Mouse (Mus musculus): ENCODE measurements around the gene Fam222b. TPM values are rescaled to one million over a fixed set of nuclear protein-coding genes. Genes with fewer than 3 reads are reported as not detected.
"Not testable (repeated sequence)": the region's sequence is repeated elsewhere in the genome, so short reads cannot be mapped to it uniquely, and the experiment has no call there.

The Fam222b gene
- 27.6 and 32.8 TPM in 2 replicates for polyA plus RNA-seq (2016; fragmentation: Nextera tagmentation; extraction: Ambion mirVana)

- Histone ChIP-seq H3K27ac (replicated peaks) (peak within 1 kb of the TSS; percentile 89), H3K4me3 (peak within 1 kb of the TSS; percentile 70), H3K9me3 (replicated peaks) (no peaks in the 10 kb centered on the region), H3K4me1 (peaks cover 29% of the 10 kb centered on the region), H3K36me3 (peaks cover 8% of the 10 kb centered on the region), H3K27me3 (ENCODE audit: low read depth, poor library complexity, severe bottlenecking) (no peaks in the 10 kb centered on the region)
- under 1% methylated on average over 38 of the region's 38 CpGs for WGBS
- DNase-seq (ENCODE audit: low spot score) = peak; percentile 95
Observed at GRCm38 (mm10) chr11:78094504-78095143, at the start of gene Fam222b. TSS of gene Fam222b (plus strand) at chr11:78094660.

DNA sequence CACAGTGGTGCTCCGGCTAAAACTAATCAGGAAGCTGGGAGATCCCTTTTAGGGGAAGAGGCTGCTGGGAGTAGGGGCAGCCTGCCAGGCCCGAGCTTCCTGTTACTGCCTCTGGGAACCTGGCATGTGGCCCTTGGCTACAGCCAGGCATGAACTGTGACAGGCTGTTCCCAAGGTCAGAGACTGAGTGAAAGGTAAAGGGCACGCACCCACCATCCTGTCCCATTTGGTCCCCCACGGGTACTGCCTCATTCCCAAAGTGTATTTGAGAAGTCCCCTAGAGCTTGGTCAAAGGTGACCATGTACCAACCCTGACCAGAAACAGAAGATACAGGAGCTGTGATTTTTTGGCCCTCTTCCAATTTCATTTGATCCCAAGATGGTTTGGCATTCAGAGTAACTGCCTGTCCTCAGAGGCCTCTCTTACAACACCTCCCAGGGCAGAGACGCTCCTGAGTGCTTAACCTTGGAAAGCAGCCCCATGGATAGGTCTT, 49.7 kb upstream of the Fam222b start:
- H3K27ac ChIP-seq (replicated peaks) = no peak overlapping the region
- H3K36me3 ChIP-seq = peaks cover 69% of the 10 kb centered on the region
- DNase-seq (ENCODE audit: low spot score) = no peak
- 92% methylated on average over 5 of the region's 5 CpGs for WGBS
- H3K9me3 ChIP-seq (replicated peaks) = peaks cover 9% of the 10 kb centered on the region; the same call in 1 of the 2 replicates
- H3K4me1 ChIP-seq = no peaks in the 10 kb centered on the region
- H3K27me3 ChIP-seq (ENCODE audit: low read depth, poor library complexity, severe bottlenecking) = no peaks in the 10 kb centered on the region
- no peak overlapping the region for H3K4me3 ChIP-seq

GRCm38 (mm10) chr11:78048637-78049036, 45.8 kb upstream of the Fam222b start:
- 92% methylated on average over 4 of the region's 4 CpGs for WGBS

GRCm38 (mm10) chr11:78053078-78053477, 41.4 kb upstream of the Fam222b start:
- no peaks in the 10 kb centered on the region for H3K27me3 ChIP-seq (ENCODE audit: low read depth, poor library complexity, severe bottlenecking)
- no peaks in the 10 kb centered on the region for H3K4me1 ChIP-seq
- DNase-seq (ENCODE audit: low spot score) = no peak
- no peak overlapping the region for H3K4me3 ChIP-seq
- peaks cover 83% of the 10 kb centered on the region for H3K36me3 ChIP-seq
- H3K9me3 ChIP-seq (replicated peaks) = no peaks in the 10 kb centered on the region
- H3K27ac ChIP-seq (replicated peaks) = no peak overlapping the region
- WGBS = 94% methylated on average over 8 of the region's 8 CpGs

More at GRCm38 (mm10) chr11:78048637-78049036, 45.8 kb upstream of the Fam222b start:
- H3K4me1 ChIP-seq; H3K27ac ChIP-seq (replicated peaks); DNase-seq (ENCODE audit: low spot score); H3K27me3 ChIP-seq (ENCODE audit: low read depth, poor library complexity, severe bottlenecking); H3K9me3 ChIP-seq (replicated peaks); H3K4me3 ChIP-seq: not testable (repeated sequence)
- H3K36me3 ChIP-seq = peaks cover 66% of the 10 kb centered on the region

GRCm38 (mm10) chr11:78056946-78057345, 37.5 kb upstream of the Fam222b start:
- Histone ChIP-seq H3K27ac (replicated peaks) (no peak overlapping the region), H3K36me3 (peaks cover 77% of the 10 kb centered on the region), H3K9me3 (replicated peaks) (no peaks in the 10 kb centered on the region), H3K27me3 (ENCODE audit: low read depth, poor library complexity, severe bottlenecking) (no peaks in the 10 kb centered on the region), H3K4me3 (no peak overlapping the region), H3K4me1 (no peaks in the 10 kb centered on the region)
- DNase-seq (ENCODE audit: low spot score) = no peak
- 83% methylated on average over 8 of the region's 8 CpGs for WGBS

- H3K27ac ChIP-seq (replicated peaks) = no peak overlapping the region
- H3K9me3 ChIP-seq (replicated peaks) = no peaks in the 10 kb centered on the region
- H3K36me3 ChIP-seq = peaks cover 52% of the 10 kb centered on the region
- no peak overlapping the region for H3K4me3 ChIP-seq
- WGBS = 72% methylated on average over 9 of the region's 9 CpGs
- no peaks in the 10 kb centered on the region for H3K27me3 ChIP-seq (ENCODE audit: low read depth, poor library complexity, severe bottlenecking)
- peak; percentile 41 for DNase-seq (ENCODE audit: low spot score)
- H3K4me1 ChIP-seq = no peaks in the 10 kb centered on the region
Observed at GRCm38 (mm10) chr11:78059833-78060757, 34.4 kb upstream of the Fam222b start.

GRCm38 (mm10) chr11:78062563-78062962, 31.9 kb upstream of the Fam222b start:
- Histone ChIP-seq H3K4me1 (no peaks in the 10 kb centered on the region), H3K9me3 (replicated peaks) (no peaks in the 10 kb centered on the region), H3K4me3 (no peak overlapping the region), H3K36me3 (peaks cover 27% of the 10 kb centered on the region), H3K27me3 (ENCODE audit: low read depth, poor library complexity, severe bottlenecking) (no peaks in the 10 kb centered on the region), H3K27ac (replicated peaks) (no peak overlapping the region)
- DNase-seq (ENCODE audit: low spot score) = no peak
- 79% methylated on average over 1 of the region's 1 CpGs for WGBS

- Histone ChIP-seq H3K27ac (replicated peaks) (no peak overlapping the region), H3K36me3 (0 out of 2 replicates have a peak, but pooled peaks cover 5% of the 10 kb centered on the region), H3K4me1 (no peaks in the 10 kb centered on the region), H3K9me3 (replicated peaks) (no peaks in the 10 kb centered on the region), H3K4me3 (no peak overlapping the region), H3K27me3 (ENCODE audit: low read depth, poor library complexity, severe bottlenecking) (no peaks in the 10 kb centered on the region)
- 49% methylated on average over 2 of the region's 2 CpGs for WGBS
- DNase-seq (ENCODE audit: low spot score) = no peak
Observed at GRCm38 (mm10) chr11:78065906-78066305, 28.6 kb upstream of the Fam222b start.

DNA sequence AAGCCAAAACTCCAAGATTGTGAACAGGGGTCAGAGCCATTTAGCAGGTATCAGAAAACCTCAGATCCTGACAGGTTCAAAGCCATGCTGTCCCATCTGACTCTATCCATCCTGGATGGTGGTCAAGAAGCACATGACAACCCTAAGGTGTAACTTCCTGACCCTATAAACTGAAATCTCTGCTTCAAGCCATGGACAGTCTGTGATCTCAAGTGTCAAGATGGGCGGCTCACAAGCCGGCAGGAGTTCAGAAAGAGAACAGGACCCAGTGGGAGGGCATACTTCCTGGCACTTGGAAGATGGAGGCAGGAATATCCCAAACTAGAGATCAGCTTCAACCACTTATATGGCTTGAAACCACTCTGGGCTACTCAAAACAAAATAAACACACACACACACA, 27.8 kb upstream of the Fam222b start:
- 73% methylated on average over 2 of the region's 2 CpGs for WGBS
- Histone ChIP-seq H3K4me3 (no peak overlapping the region), H3K27ac (replicated peaks) (no peak overlapping the region), H3K27me3 (ENCODE audit: low read depth, poor library complexity, severe bottlenecking) (no peaks in the 10 kb centered on the region), H3K36me3 (peaks cover 7% of the 10 kb centered on the region), H3K4me1 (no peaks in the 10 kb centered on the region), H3K9me3 (replicated peaks) (no peaks in the 10 kb centered on the region)
- DNase-seq (ENCODE audit: low spot score) = no peak

DNA sequence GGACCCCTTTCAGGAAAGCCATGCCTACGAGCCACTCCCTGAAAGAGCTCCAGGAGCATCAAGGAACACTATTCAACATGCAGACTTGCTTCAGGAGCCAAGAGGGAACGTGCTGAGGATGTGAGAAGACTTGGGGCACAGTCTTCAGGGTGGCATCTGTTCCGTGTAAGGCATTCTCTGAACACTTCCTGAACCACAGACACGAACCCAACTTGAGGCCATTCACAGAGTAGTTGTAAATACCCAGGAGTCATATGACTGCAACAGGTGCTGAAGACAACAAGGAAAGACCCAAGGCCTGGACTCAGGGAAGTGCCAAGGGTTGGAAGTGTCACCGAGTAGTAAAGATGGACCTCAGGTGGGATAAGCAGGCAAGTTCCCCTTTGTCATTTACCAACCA, 26.9 kb upstream of the Fam222b start:
- no peaks in the 10 kb centered on the region for H3K27me3 ChIP-seq (ENCODE audit: low read depth, poor library complexity, severe bottlenecking)
- WGBS = 81% methylated on average over 5 of the region's 5 CpGs
- H3K4me1 ChIP-seq = no peaks in the 10 kb centered on the region
- H3K36me3 ChIP-seq = peaks cover 16% of the 10 kb centered on the region
- H3K27ac ChIP-seq (replicated peaks) = no peak overlapping the region
- no peak for DNase-seq (ENCODE audit: low spot score)
- H3K9me3 ChIP-seq (replicated peaks) = no peaks in the 10 kb centered on the region
- H3K4me3 ChIP-seq = no peak overlapping the region

DNA sequence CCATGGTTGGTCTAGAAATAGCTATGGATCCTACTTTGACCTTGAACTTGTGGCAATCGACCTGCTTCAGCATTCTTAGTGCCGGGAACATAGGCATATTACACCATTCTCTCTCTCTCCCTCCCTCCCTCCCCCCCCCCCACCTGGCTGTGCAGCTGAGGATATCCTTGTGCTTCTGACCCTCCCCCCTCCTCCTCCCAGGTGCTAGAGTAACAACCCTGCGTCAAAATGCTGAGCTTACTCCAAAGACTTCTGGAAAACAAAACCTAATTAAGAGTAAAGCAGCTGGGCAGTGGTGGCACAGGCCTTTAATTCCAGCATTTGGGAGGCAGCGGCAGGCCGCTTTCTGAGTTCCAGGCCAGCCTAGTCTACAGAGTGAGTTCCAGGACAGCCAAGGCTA, 25.3 kb upstream of the Fam222b start:
- H3K27me3 ChIP-seq (ENCODE audit: low read depth, poor library complexity, severe bottlenecking) = no peaks in the 10 kb centered on the region
- DNase-seq (ENCODE audit: low spot score) = no peak
- H3K36me3 ChIP-seq = peaks cover 32% of the 10 kb centered on the region
- 92% methylated on average over 5 of the region's 5 CpGs for WGBS
- H3K27ac ChIP-seq (replicated peaks) = no peak overlapping the region
- H3K4me3 ChIP-seq = no peak overlapping the region
- H3K4me1 ChIP-seq = no peaks in the 10 kb centered on the region
- no peaks in the 10 kb centered on the region for H3K9me3 ChIP-seq (replicated peaks)

- H3K9me3 ChIP-seq (replicated peaks) = no peaks in the 10 kb centered on the region
- H3K4me1 ChIP-seq = no peaks in the 10 kb centered on the region
- H3K27me3 ChIP-seq (ENCODE audit: low read depth, poor library complexity, severe bottlenecking) = no peaks in the 10 kb centered on the region
- H3K27ac ChIP-seq (replicated peaks) = no peak overlapping the region
- H3K4me3 ChIP-seq = no peak overlapping the region
- no peak for DNase-seq (ENCODE audit: low spot score)
- peaks cover 37% of the 10 kb centered on the region for H3K36me3 ChIP-seq
- 81% methylated on average over 6 of the region's 6 CpGs for WGBS
Observed at GRCm38 (mm10) chr11:78069646-78070045, 24.8 kb upstream of the Fam222b start.

DNA sequence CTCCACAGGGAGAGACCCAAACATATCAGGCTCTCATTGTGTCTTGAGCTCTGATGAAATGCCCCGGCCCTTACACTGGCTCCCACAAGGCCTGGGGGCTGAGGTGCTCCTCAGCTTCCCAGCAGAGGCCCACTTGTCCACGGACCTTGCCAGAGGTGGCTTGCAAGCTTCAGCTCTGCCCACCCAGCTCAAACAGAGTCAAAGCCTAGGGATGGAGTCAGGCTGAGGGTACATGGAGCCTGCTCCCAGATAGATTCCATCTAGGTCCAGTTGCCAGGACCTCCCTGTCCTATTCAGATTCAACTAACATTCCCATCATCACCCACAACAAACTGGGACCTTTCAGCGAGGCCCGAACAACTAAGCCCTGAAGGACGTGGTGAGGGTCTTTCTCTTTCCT, 22.5 kb upstream of the Fam222b start:
- no peak for DNase-seq (ENCODE audit: low spot score)
- Histone ChIP-seq H3K4me3 (0 out of 2 replicates have a peak overlapping the region, but pooled peaks have one; percentile 2), H3K4me1 (no peaks in the 10 kb centered on the region), H3K9me3 (replicated peaks) (no peaks in the 10 kb centered on the region), H3K27ac (replicated peaks) (no peak overlapping the region), H3K27me3 (ENCODE audit: low read depth, poor library complexity, severe bottlenecking) (no peaks in the 10 kb centered on the region), H3K36me3 (peaks cover 60% of the 10 kb centered on the region)
- 79% methylated on average over 5 of the region's 5 CpGs for WGBS
